In genomic region chr2:73005611-73006515, GRCm38 (mm10) we compare ENCODE assay signal across 9 mouse cellular contexts. TPM values are rescaled to one million over a fixed set of nuclear protein-coding genes. Genes with fewer than 3 reads are reported as not detected.
A peak's percentile ranks its signal among the peaks of the same experiment; 100 is the strongest.
DNase-seq lines count a peak whose midpoint lies in the region; ATAC-seq lines count a peak whose summit lies in the region.
"Had no signal": no experiment of that assay in that cellular context is flagged by ENCODE, and none has a peak within 500 bp of the region (broad histone marks: within the 10 kb centered on the region; RNA-seq: fewer than 3 reads in every experiment).

No protein-coding gene starts in this region.

- H3K36me3 ChIP-seq in lung, embryonic 15.5 days: no peaks in the 10 kb centered on the region
- no peaks in the 10 kb centered on the region for H3K36me3 ChIP-seq in hindbrain, embryonic 14.5 days (replicated peaks; ENCODE audit: control insufficient read depth, insufficient read depth)

- peaks cover 5% of the 10 kb centered on the region for H3K9me3 ChIP-seq in lung, embryonic 15.5 days
- peaks cover 9% of the 10 kb centered on the region for H3K9me3 ChIP-seq in hindbrain, embryonic 14.5 days (ENCODE audit: control insufficient read depth, low read length)

- no peak overlapping the region for H3K9ac ChIP-seq in lung, embryonic 15.5 days
- no peak overlapping the region for H3K9ac ChIP-seq in hindbrain, embryonic 14.5 days

- WGBS in lung, embryonic 15.5 days: 50% methylated on average over 3 of the region's 3 CpGs
- 50% methylated on average over 3 of the region's 3 CpGs for WGBS in hindbrain, embryonic 14.5 days

- ATAC-seq in lung, embryonic 15.5 days (ENCODE audit: borderline replicate concordance, extremely low read depth, low FRiP score, low TSS enrichment): no peak
- no peak for ATAC-seq in hindbrain, embryonic 14.5 days (ENCODE audit: low FRiP score)

- no peak for DNase-seq in lung, postnatal 36 days
- DNase-seq in embryo, embryonic 10.5 days (ENCODE audit: low spot score): peak; percentile 44
- DNase-seq in hindbrain, embryonic 14.5 days (ENCODE audit: low spot score): no peak
- peak; percentile 26 for DNase-seq in retina, embryonic 14.5 days (ENCODE audit: low spot score)
- no peak for DNase-seq in frontal cortex, postnatal 36 days (ENCODE audit: low spot score in 2 of 2)
- no peak for DNase-seq in layer of hippocampus, postnatal 36 days
- no peak for DNase-seq in left cerebral cortex, postnatal 25 days (ENCODE audit: low spot score in 2 of 2)

- peaks cover 31% of the 10 kb centered on the region for H3K4me1 ChIP-seq in lung, embryonic 15.5 days
- 0 out of 2 replicates have a peak, but pooled peaks cover 7% of the 10 kb centered on the region for H3K4me1 ChIP-seq in hindbrain, embryonic 14.5 days (replicated peaks; ENCODE audit: control insufficient read depth, insufficient read depth, low read length)

- H3K4me2 ChIP-seq in lung, embryonic 15.5 days: no peak overlapping the region
- no peak overlapping the region for H3K4me2 ChIP-seq in hindbrain, embryonic 14.5 days (replicated peaks)

- no peak overlapping the region for H3K4me3 ChIP-seq in lung, embryonic 15.5 days
- H3K4me3 ChIP-seq in hindbrain, embryonic 14.5 days (replicated peaks; ENCODE audit: low read length): no peak overlapping the region
- H3K4me3 ChIP-seq: layer of hippocampus, adult 2 months had no signal

- intact Hi-C loops in left cerebral cortex, postnatal 25 days (cut with DNase I): no loop called here

- H3K27me3 ChIP-seq in lung, embryonic 15.5 days: no peaks in the 10 kb centered on the region
- H3K27me3 ChIP-seq in hindbrain, embryonic 14.5 days (ENCODE audit: control insufficient read depth, insufficient read depth, low read length): no peaks in the 10 kb centered on the region

- H3K27ac ChIP-seq in lung, embryonic 15.5 days: peak overlapping the region; percentile 93
- H3K27ac ChIP-seq in hindbrain, embryonic 14.5 days: peak overlapping the region; percentile 43; the same call in 1 of the 2 replicates
- H3K27ac ChIP-seq: layer of hippocampus, adult 2 months had no signal

RNA-seq across cellular contexts. Expression of gene Gm11084, which starts 19.3 kb away (rescaled TPM):
- not detected in 2 replicates for polyA plus RNA-seq in lung, embryonic 15.5 days (2015; fragmentation: Nextera tagmentation; extraction: Ambion mirVana)
- not detected in 2 replicates for polyA plus RNA-seq in hindbrain, embryonic 14.5 days (2014; fragmentation: Nextera tagmentation; extraction: Ambion mirVana)
- total RNA-seq in layer of hippocampus, postnatal 36 days (2021): not detected
- total RNA-seq in left cerebral cortex, postnatal 25 days (2021): not detected
- total RNA-seq: layer of hippocampus, adult 2 months had no signal

RNA-seq across cellular contexts. Expression of gene Sp3, which starts 25.6 kb away (rescaled TPM):
- polyA plus RNA-seq in lung, embryonic 15.5 days (2015; fragmentation: Nextera tagmentation; extraction: Ambion mirVana): 57.5 and 59.1 TPM in 2 replicates
- 47.2 and 47.4 TPM in 2 replicates for polyA plus RNA-seq in hindbrain, embryonic 14.5 days (2014; fragmentation: Nextera tagmentation; extraction: Ambion mirVana)
- 10 to 100 TPM; 63.5 to 73.7 TPM for total RNA-seq in layer of hippocampus, postnatal 36 days (2021)
- total RNA-seq in left cerebral cortex, postnatal 25 days (2021): 10 to 100 TPM; 50.2 to 55.8 TPM

Comparison
In these comparisons a context has a peak if more than half of its experiments do, and no peak if none do; other contexts are left out.
1. DNase-seq: peak in embryo, embryonic 10.5 days (single experiment) and retina, embryonic 14.5 days (single experiment); none in lung, postnatal 36 days (single experiment), hindbrain, embryonic 14.5 days (single experiment), frontal cortex, postnatal 36 days (0 of 2), layer of hippocampus, postnatal 36 days (0 of 2) and left cerebral cortex, postnatal 25 days (0 of 2).